Mouse (Mus musculus): Measurements from ENCODE around the gene Gnb1l. TPM values are rescaled to one million over a fixed set of nuclear protein-coding genes. Genes with fewer than 3 reads are reported as not detected.

The Gnb1l gene
- polyA plus RNA-seq, 1 experiment from 2014 or later = 5.1 TPM

GRCm38 (mm10) chr16:18484386-18484785 is 14.1 kb upstream of the Gnb1l start:
- peaks cover 2% of the 10 kb centered on the region; the same call in 1 of the 2 replicates for H3K36me3 ChIP-seq (replicated peaks; ENCODE audit: insufficient read depth, low read length)
- no peak overlapping the region for H3K9ac ChIP-seq (replicated peaks)
- ATAC-seq (no peak), DNase-seq (no peak)
- WGBS (ENCODE audit: insufficient replicate concordance) = 64% methylated on average over 4 of the region's 4 CpGs
- no peaks in the 10 kb centered on the region for H3K4me1 ChIP-seq (ENCODE audit: insufficient read depth)
- no peak overlapping the region for H3K27ac ChIP-seq (ENCODE audit: low read depth)
- no peaks in the 10 kb centered on the region for H3K27me3 ChIP-seq (ENCODE audit: insufficient read depth, low read length)
- no peaks in the 10 kb centered on the region for H3K9me3 ChIP-seq (ENCODE audit: low read length)
- H3K4me3 ChIP-seq (ENCODE audit: low read depth, low read length) = no peak overlapping the region
- TF ChIP-seq EP300 (IDR thresholded peaks at IDR 0.05; ENCODE audit: low read depth) (no peak), CTCF (IDR thresholded peaks at IDR 0.05; ENCODE audit: low read depth) (no peak)
- no peak overlapping the region for H3K4me2 ChIP-seq (ENCODE audit: low read depth, low read length)

- TF ChIP-seq EP300 (IDR thresholded peaks at IDR 0.05; ENCODE audit: low read depth) (no peak), CTCF (IDR thresholded peaks at IDR 0.05; ENCODE audit: low read depth) (no peak)
- Histone ChIP-seq H3K4me2 (ENCODE audit: low read depth, low read length) (no peak overlapping the region), H3K4me3 (ENCODE audit: low read depth, low read length) (no peak overlapping the region)
Measured at GRCm38 (mm10) chr16:18484794-18485435, 13.6 kb upstream of the Gnb1l start.

GRCm38 (mm10) chr16:18486126-18486525 is 12.4 kb upstream of the Gnb1l start:
- DNase-seq (no peak), ATAC-seq (no peak)
- no peaks in the 10 kb centered on the region for H3K4me1 ChIP-seq (ENCODE audit: insufficient read depth)
- H3K27ac ChIP-seq (ENCODE audit: low read depth) = no peak overlapping the region
- no peaks in the 10 kb centered on the region for H3K9me3 ChIP-seq (ENCODE audit: low read length)
- no peaks in the 10 kb centered on the region; the same call in 1 of the 2 replicates for H3K36me3 ChIP-seq (replicated peaks; ENCODE audit: insufficient read depth, low read length)
- TF ChIP-seq EP300 (IDR thresholded peaks at IDR 0.05; ENCODE audit: low read depth) (no peak), CTCF (IDR thresholded peaks at IDR 0.05; ENCODE audit: low read depth) (no peak)
- no peaks in the 10 kb centered on the region for H3K27me3 ChIP-seq (ENCODE audit: insufficient read depth, low read length)
- H3K9ac ChIP-seq (replicated peaks) = no peak overlapping the region
- H3K4me3 ChIP-seq (ENCODE audit: low read depth, low read length) = no peak overlapping the region
- no peak overlapping the region for H3K4me2 ChIP-seq (ENCODE audit: low read depth, low read length)
- 92% methylated on average over 2 of the region's 2 CpGs for WGBS (ENCODE audit: insufficient replicate concordance)

More at GRCm38 (mm10) chr16:18484794-18485435, 13.6 kb upstream of the Gnb1l start:
- no peak overlapping the region for H3K27ac ChIP-seq (ENCODE audit: low read depth)
- H3K36me3 ChIP-seq (replicated peaks; ENCODE audit: insufficient read depth, low read length) = no peaks in the 10 kb centered on the region; the same call in 1 of the 2 replicates
- no peak for DNase-seq
- H3K27me3 ChIP-seq (ENCODE audit: insufficient read depth, low read length) = no peaks in the 10 kb centered on the region
- ATAC-seq = no peak
- no peaks in the 10 kb centered on the region for H3K9me3 ChIP-seq (ENCODE audit: low read length)
- no peak overlapping the region for H3K9ac ChIP-seq (replicated peaks)
- 77% methylated on average over 5 of the region's 5 CpGs for WGBS (ENCODE audit: insufficient replicate concordance)
- no peaks in the 10 kb centered on the region for H3K4me1 ChIP-seq (ENCODE audit: insufficient read depth)

GRCm38 (mm10) chr16:18490281-18490680 is 8.2 kb upstream of the Gnb1l start:
- 95% methylated on average over 3 of the region's 3 CpGs for WGBS (ENCODE audit: insufficient replicate concordance)
- Histone ChIP-seq H3K4me2 (ENCODE audit: low read depth, low read length) (no peak overlapping the region), H3K4me3 (ENCODE audit: low read depth, low read length) (no peak overlapping the region), H3K9ac (replicated peaks) (no peak overlapping the region), H3K36me3 (replicated peaks; ENCODE audit: insufficient read depth, low read length) (no peaks in the 10 kb centered on the region), H3K27ac (ENCODE audit: low read depth) (no peak overlapping the region), H3K4me1 (ENCODE audit: insufficient read depth) (no peaks in the 10 kb centered on the region), H3K9me3 (ENCODE audit: low read length) (no peaks in the 10 kb centered on the region), H3K27me3 (ENCODE audit: insufficient read depth, low read length) (no peaks in the 10 kb centered on the region)
- TF ChIP-seq CTCF (IDR thresholded peaks at IDR 0.05; ENCODE audit: low read depth) (no peak), EP300 (IDR thresholded peaks at IDR 0.05; ENCODE audit: low read depth) (no peak)
- ATAC-seq = no peak
- no peak for DNase-seq

GRCm38 (mm10) chr16:18490894-18491293 is 7.6 kb upstream of the Gnb1l start:
- no peak overlapping the region for H3K4me2 ChIP-seq (ENCODE audit: low read depth, low read length)
- TF ChIP-seq CTCF (IDR thresholded peaks at IDR 0.05; ENCODE audit: low read depth) = no peak
- no peak for TF ChIP-seq EP300 (IDR thresholded peaks at IDR 0.05; ENCODE audit: low read depth)
- H3K27ac ChIP-seq (ENCODE audit: low read depth) = no peak overlapping the region
- no peak for ATAC-seq
- DNase-seq = no peak
- H3K4me3 ChIP-seq (ENCODE audit: low read depth, low read length) = no peak overlapping the region
- H3K9me3 ChIP-seq (ENCODE audit: low read length) = no peaks in the 10 kb centered on the region
- no peaks in the 10 kb centered on the region for H3K4me1 ChIP-seq (ENCODE audit: insufficient read depth)
- H3K36me3 ChIP-seq (replicated peaks; ENCODE audit: insufficient read depth, low read length) = no peaks in the 10 kb centered on the region
- no peak overlapping the region for H3K9ac ChIP-seq (replicated peaks)
- 51% methylated on average over 1 of the region's 1 CpGs for WGBS (ENCODE audit: insufficient replicate concordance)
- no peaks in the 10 kb centered on the region for H3K27me3 ChIP-seq (ENCODE audit: insufficient read depth, low read length)

- peak overlapping the region; percentile 67 for H3K4me3 ChIP-seq (ENCODE audit: low read depth, low read length)
- TF ChIP-seq CTCF (IDR thresholded peaks at IDR 0.05; ENCODE audit: low read depth) (no peak), EP300 (IDR thresholded peaks at IDR 0.05; ENCODE audit: low read depth) (no peak)
- H3K27ac ChIP-seq (ENCODE audit: low read depth) = peak overlapping the region; percentile 90
- H3K9me3 ChIP-seq (ENCODE audit: low read length) = no peaks in the 10 kb centered on the region
- peak; percentile 52 for ATAC-seq
- no peaks in the 10 kb centered on the region for H3K27me3 ChIP-seq (ENCODE audit: insufficient read depth, low read length)
- H3K4me2 ChIP-seq (ENCODE audit: low read depth, low read length) = peak overlapping the region; percentile 92
- peak overlapping the region; percentile 76 for H3K9ac ChIP-seq (replicated peaks)
- no peaks in the 10 kb centered on the region; the same call in 1 of the 2 replicates for H3K36me3 ChIP-seq (replicated peaks; ENCODE audit: insufficient read depth, low read length)
- peaks cover 10% of the 10 kb centered on the region for H3K4me1 ChIP-seq (ENCODE audit: insufficient read depth)
- DNase-seq = no peak
- WGBS (ENCODE audit: insufficient replicate concordance) = 6% methylated on average over 6 of the region's 6 CpGs
Measured at GRCm38 (mm10) chr16:18497865-18498515, 523 bp upstream of the Gnb1l start.

Data from liver, postnatal 0 days (tissue).